Mouse (Mus musculus): ENCODE results near the gene Nrap.

- TF ChIP-seq CTCF (IDR thresholded peaks at IDR 0.05; ENCODE audit: low read depth, low read length) (no peak), POLR2A (IDR thresholded peaks at IDR 0.05; ENCODE audit: borderline replicate concordance, low read depth, low read length) (no peak)
Measured at GRCm38 (mm10) chr19:56420345-56420744, 30.5 kb upstream of the Nrap start.

All from bone marrow macrophage, adult 2 months (primary cell).